Mouse (Mus musculus) testis, adult 2 months (tissue): Measurements from ENCODE around the gene Klk1b5. TPM values are rescaled to one million over a fixed set of nuclear protein-coding genes. Genes with fewer than 3 reads are reported as not detected.
"Not testable (repeated sequence)": the region's sequence is repeated elsewhere in the genome, so short reads cannot be mapped to it uniquely, and the experiment has no call there.

Experiments used
- H3K27ac ChIP-seq: fragments of 200-500 bp; 2 replicates; pipeline ENCODE4 v1.5.1; 2012; ENCODE audit warnings: low read depth, low read length; ENCODE audit not compliant: control insufficient read depth, insufficient read depth
- H3K27me3 ChIP-seq: fragments of 200-500 bp; 2 replicates; pipeline ENCODE4 v1.6.1; 2012; ENCODE audit warnings: mild to moderate bottlenecking, low read length, moderate library complexity; ENCODE audit not compliant: control insufficient read depth, insufficient read depth
- H3K36me3 ChIP-seq: fragments of 200-500 bp; 2 replicates; pipeline ENCODE4 v1.6.1; 2012; ENCODE audit warnings: mild to moderate bottlenecking, low read length; ENCODE audit not compliant: control insufficient read depth, insufficient read depth
- H3K4me1 ChIP-seq: fragments of 200-500 bp; 2 replicates; pipeline ENCODE4 v1.6.1; 2012; ENCODE audit warnings: low read length; ENCODE audit not compliant: control insufficient read depth, insufficient read depth
- H3K4me3 ChIP-seq: fragments of 200-500 bp; 2 replicates; pipeline ENCODE4 v1.5.1; 2012; ENCODE audit warnings: low read depth, mild to moderate bottlenecking, low read length, moderate library complexity, mixed read lengths; ENCODE audit not compliant: control insufficient read depth
- CTCF ChIP-seq: fragments of 200-500 bp; IDR thresholded peaks from 2 replicates; pipeline ENCODE4 v1.5.1; 2012; ENCODE audit warnings: low read depth, mild to moderate bottlenecking, inconsistent platforms, low read length, moderate library complexity; ENCODE audit not compliant: control insufficient read depth, insufficient read depth, insufficient replicate concordance
- POLR2A ChIP-seq: fragments of 200-500 bp; IDR thresholded peaks from 2 replicates; pipeline ENCODE4 v1.6.1; 2012; ENCODE audit warnings: low read depth, mild to moderate bottlenecking, inconsistent platforms, low read length, moderate library complexity; ENCODE audit not compliant: control insufficient read depth
- polyA plus RNA-seq: library from polyadenylated mRNA; depleted of rRNA; stranded (reverse); fragments of >200 nt; gene quantifications from 2 replicates; pipeline ENCODE4 v1.2.3, GENCODE M21; 2012

Gene Klk1b5
- polyA plus RNA-seq, 1 experiment: 3.4 TPM

GRCm38 (mm10) chr7:44246984-44247470 is 31.3 kb downstream of the Klk1b5 start:
- no peaks in the 10 kb centered on the region for H3K27me3 ChIP-seq
- H3K27ac ChIP-seq: peak overlapping the region; percentile 79
- peaks cover 4% of the 10 kb centered on the region for H3K4me1 ChIP-seq
- TF ChIP-seq POLR2A: no peak; the same call in 1 of the 2 replicates
- TF ChIP-seq CTCF: no peak
- H3K4me3 ChIP-seq: peak overlapping the region; percentile 85
- no peaks in the 10 kb centered on the region for H3K36me3 ChIP-seq

- TF ChIP-seq POLR2A (no peak), CTCF (no peak)
- Histone ChIP-seq H3K27me3 (no peaks in the 10 kb centered on the region), H3K4me1 (peaks cover 4% of the 10 kb centered on the region), H3K27ac (no peak overlapping the region), H3K36me3 (no peaks in the 10 kb centered on the region), H3K4me3 (no peak overlapping the region)
These were observed 32.2 kb downstream of the Klk1b5 start for GRCm38 (mm10) chr7:44247971-44248370.

GRCm38 (mm10) chr7:44249248-44249647 is 33.5 kb downstream of the Klk1b5 start:
- Histone ChIP-seq H3K4me1 (peaks cover 4% of the 10 kb centered on the region), H3K36me3 (no peaks in the 10 kb centered on the region), H3K27ac (peak overlapping the region; percentile 62), H3K27me3 (no peaks in the 10 kb centered on the region), H3K4me3 (no peak overlapping the region)
- no peak for TF ChIP-seq POLR2A
- no peak for TF ChIP-seq CTCF

GRCm38 (mm10) chr7:44250732-44251275 is 35.1 kb downstream of the Klk1b5 start:
- H3K4me1 ChIP-seq, H3K27me3 ChIP-seq, H3K36me3 ChIP-seq, H3K27ac ChIP-seq, H3K4me3 ChIP-seq: not testable (repeated sequence)

- Histone ChIP-seq H3K27me3 (no peaks in the 10 kb centered on the region), H3K36me3 (no peaks in the 10 kb centered on the region), H3K4me3 (no peak overlapping the region), H3K4me1 (0 out of 2 replicates have a peak, but pooled peaks cover 2% of the 10 kb centered on the region), H3K27ac (no peak overlapping the region)
- TF ChIP-seq POLR2A (no peak), CTCF (no peak)
These were observed 37.4 kb downstream of the Klk1b5 start for GRCm38 (mm10) chr7:44253023-44253616.

GRCm38 (mm10) chr7:44254930-44255329 is 39.2 kb downstream of the Klk1b5 start:
- Histone ChIP-seq H3K36me3 (no peaks in the 10 kb centered on the region), H3K4me1 (0 out of 2 replicates have a peak, but pooled peaks cover 2% of the 10 kb centered on the region), H3K27ac (no peak overlapping the region), H3K27me3 (no peaks in the 10 kb centered on the region), H3K4me3 (no peak overlapping the region)
- TF ChIP-seq CTCF: no peak
- TF ChIP-seq POLR2A: no peak

- H3K36me3 ChIP-seq: no peaks in the 10 kb centered on the region
- no peaks in the 10 kb centered on the region for H3K27me3 ChIP-seq
- H3K4me3 ChIP-seq: no peak within 1 kb of the TSS
- peaks cover 2% of the 10 kb centered on the region; the same call in 1 of the 2 replicates for H3K4me1 ChIP-seq
- no peak within 1 kb of the TSS for H3K27ac ChIP-seq
- TF ChIP-seq CTCF (no peak), POLR2A (no peak)
These were observed 41.5 kb downstream of the Klk1b5 start, which contains the start of gene Acp4 for GRCm38 (mm10) chr7:44257278-44257677. Acp4 (minus strand) TSS chr7:44257378.

- Histone ChIP-seq H3K27me3 (no peaks in the 10 kb centered on the region), H3K27ac (no peak overlapping the region), H3K4me3 (peak overlapping the region; percentile 68), H3K36me3 (no peaks in the 10 kb centered on the region), H3K4me1 (peaks cover 9% of the 10 kb centered on the region)
- TF ChIP-seq CTCF (no peak), POLR2A (no peak)
These were observed 44.7 kb downstream of the Klk1b5 start for GRCm38 (mm10) chr7:44260410-44260809.
